Mouse (Mus musculus): ENCODE results near the gene Cdyl.

DNA sequence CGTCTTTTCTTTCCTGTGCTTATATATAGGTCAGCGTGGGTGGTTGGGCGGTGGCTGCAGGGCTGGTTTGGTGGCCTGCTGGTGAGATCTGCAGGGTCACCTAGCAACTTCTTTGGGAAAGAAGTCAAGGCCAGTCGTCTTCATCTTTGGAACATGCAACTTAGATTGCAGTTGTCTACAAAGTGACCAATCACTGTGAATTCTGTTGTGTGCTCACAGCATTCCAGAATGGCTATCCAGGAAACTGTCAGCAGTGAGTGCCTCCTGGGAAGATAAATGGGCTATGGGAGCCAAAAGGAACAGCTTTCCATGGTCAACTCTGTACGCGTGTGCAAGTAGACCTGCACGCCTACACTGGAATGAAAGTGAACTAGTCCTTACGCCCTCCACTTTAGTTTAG lies 26.6 kb downstream of the Cdyl start:
- TF ChIP-seq CTCF (IDR thresholded peaks at IDR 0.05; ENCODE audit: control insufficient read depth, insufficient read depth, insufficient replicate concordance, low read depth, low read length) (no peak), POLR2A (IDR thresholded peaks at IDR 0.05; ENCODE audit: control insufficient read depth, low read depth, low read length) (no peak)

Data from testis, adult 2 months (tissue).